Mouse (Mus musculus): ENCODE measurements around the gene Lsm7.

GRCm38 (mm10) chr10:80835617-80836016, 19.4 kb downstream of the Lsm7 start:
- no peak for TF ChIP-seq CTCF (IDR thresholded peaks at IDR 0.05; ENCODE audit: low read depth, low read length)
- TF ChIP-seq EP300 (IDR thresholded peaks at IDR 0.05; ENCODE audit: insufficient read depth, low read depth, low read length) = no peak

Measured in ES-Bruce4 (cell line).